Mouse (Mus musculus) neural tube, embryonic 12.5 days (tissue): Measurements from ENCODE around the gene Pik3r1. TPM values are rescaled to one million over a fixed set of nuclear protein-coding genes. Genes with fewer than 3 reads are reported as not detected.

Source experiments
- ATAC-seq: fragments of 200-750 bp; cut with Nextera tagmentation; 2 replicates; pipeline ENCODE4 v1.8.0; 2017; ENCODE audit warnings: low read depth, mild to moderate bottlenecking, moderate TSS enrichment, moderate library complexity; ENCODE audit not compliant: low FRiP score
- H3K27ac ChIP-seq: fragments of 300-500 bp; sonication (generic); 2 replicates; pipeline ENCODE4 v1.5.1; 2016
- H3K27me3 ChIP-seq: fragments of 300-500 bp; sonication (generic); replicated peaks from 2 replicates; pipeline ENCODE4 v1.6.1; 2016; ENCODE audit warnings: mild to moderate bottlenecking
- H3K36me3 ChIP-seq: fragments of 300-500 bp; sonication (generic); 2 replicates; pipeline ENCODE4 v1.6.1; 2016; ENCODE audit warnings: mild to moderate bottlenecking
- H3K4me1 ChIP-seq: fragments of 300-500 bp; sonication (generic); 2 replicates; pipeline ENCODE4 v1.6.1; 2016
- H3K4me2 ChIP-seq: fragments of 300-500 bp; sonication (generic); replicated peaks from 2 replicates; pipeline ENCODE4 v1.6.1; 2016; ENCODE audit warnings: mild to moderate bottlenecking
- H3K4me3 ChIP-seq: fragments of 300-500 bp; sonication (generic); 2 replicates; pipeline ENCODE4 v1.5.1; 2016
- H3K9ac ChIP-seq: fragments of 300-500 bp; sonication (generic); 2 replicates; pipeline ENCODE4 v1.6.1; 2016; ENCODE audit warnings: mild to moderate bottlenecking
- H3K9me3 ChIP-seq: fragments of 300-500 bp; sonication (generic); 2 replicates; pipeline ENCODE4 v1.6.1; 2016; ENCODE audit warnings: mild to moderate bottlenecking
- WGBS: fragments of 180-500 bp; shearing (Covaris S2); methylation state at CpG from one replicate; pipeline ENCODE4 v1.1.7; 2016; 5-methylcytosine and 5-hydroxymethylcytosine counted together
- polyA plus RNA-seq: library from polyadenylated mRNA; unstranded; fragments of >200 nt; fragmentation: Nextera tagmentation; extraction: Ambion mirVana; gene quantifications from 2 replicates; pipeline ENCODE4 v1.2.1, GENCODE M21; 2016

Gene Pik3r1
- polyA plus RNA-seq, 1 experiment from 2014 or later: 36.9 TPM

GRCm38 (mm10) chr13:101763676-101764075 is 4.3 kb downstream of the Pik3r1 start:
- Histone ChIP-seq H3K9me3 (no peaks in the 10 kb centered on the region), H3K27ac (no peak overlapping the region), H3K27me3 (no peaks in the 10 kb centered on the region), H3K4me2 (peak overlapping the region; percentile 7; the same call in 1 of the 2 replicates), H3K36me3 (no peaks in the 10 kb centered on the region), H3K4me3 (no peak overlapping the region), H3K9ac (no peak overlapping the region), H3K4me1 (peaks cover 41% of the 10 kb centered on the region)
- 69% methylated on average over 9 of the region's 9 CpGs for WGBS
- ATAC-seq: no peak

GRCm38 (mm10) chr13:101763149-101763548 is 4.9 kb downstream of the Pik3r1 start:
- H3K4me3 ChIP-seq: no peak overlapping the region
- H3K9ac ChIP-seq: no peak overlapping the region
- H3K4me1 ChIP-seq: peaks cover 41% of the 10 kb centered on the region
- H3K36me3 ChIP-seq: no peaks in the 10 kb centered on the region
- H3K27me3 ChIP-seq: no peaks in the 10 kb centered on the region
- 0 out of 2 replicates have a peak overlapping the region, but pooled peaks have one; percentile 9 for H3K4me2 ChIP-seq
- WGBS: 82% methylated on average over 5 of the region's 5 CpGs
- ATAC-seq: no peak
- H3K27ac ChIP-seq: no peak overlapping the region
- H3K9me3 ChIP-seq: no peaks in the 10 kb centered on the region

DNA sequence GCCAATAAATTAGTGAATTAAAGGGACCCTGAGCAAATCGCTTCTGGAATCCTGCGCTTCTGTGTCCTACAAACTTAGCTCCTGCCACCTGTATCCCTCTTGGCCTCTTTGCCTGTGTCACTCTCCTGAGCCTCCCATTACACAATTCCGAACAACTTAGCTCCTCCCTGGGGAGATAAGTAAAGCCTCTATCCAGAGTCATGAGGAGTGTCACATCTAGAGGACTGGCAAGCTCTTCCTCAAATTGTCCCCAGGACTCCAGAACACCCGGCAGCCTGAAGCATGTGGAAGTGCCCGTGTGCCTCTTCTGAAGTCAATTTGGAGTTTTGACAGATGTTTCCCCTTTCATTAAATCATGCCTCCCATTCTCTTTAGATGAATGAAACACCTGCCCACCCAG is 6.4 kb downstream of the Pik3r1 start:
- no peak overlapping the region for H3K4me2 ChIP-seq

DNA sequence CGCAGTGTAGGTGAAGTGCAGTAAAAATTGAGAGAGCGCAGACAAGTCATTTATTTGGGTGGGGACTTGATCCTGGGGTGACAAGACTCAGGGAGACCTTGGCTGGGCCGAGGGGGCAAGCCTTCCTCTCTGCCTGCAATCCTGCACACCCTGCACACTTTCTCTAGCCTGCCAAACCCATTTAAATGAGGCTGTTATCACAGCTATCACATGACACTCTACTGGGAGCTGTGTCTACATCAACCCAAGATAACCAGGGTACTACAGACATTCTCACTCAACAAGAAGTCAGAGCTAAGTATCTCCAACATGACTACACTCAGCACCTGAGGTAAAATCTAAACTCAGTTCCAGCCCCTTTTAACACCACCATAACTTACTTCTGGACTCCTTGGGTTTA is 7.1 kb downstream of the Pik3r1 start:
- H3K4me2 ChIP-seq: no peak overlapping the region
- no peak for ATAC-seq
- no peak overlapping the region for H3K27ac ChIP-seq
- H3K4me3 ChIP-seq: no peak overlapping the region
- no peak overlapping the region for H3K9ac ChIP-seq
- H3K36me3 ChIP-seq: peaks cover 17% of the 10 kb centered on the region
- 88% methylated on average over 3 of the region's 3 CpGs for WGBS
- H3K27me3 ChIP-seq: no peaks in the 10 kb centered on the region
- no peaks in the 10 kb centered on the region for H3K9me3 ChIP-seq
- peaks cover 39% of the 10 kb centered on the region for H3K4me1 ChIP-seq

More for the DNA sequence above, 6.4 kb downstream of the Pik3r1 start:
- Histone ChIP-seq H3K9me3 (no peaks in the 10 kb centered on the region), H3K4me1 (peaks cover 44% of the 10 kb centered on the region), H3K36me3 (peaks cover 13% of the 10 kb centered on the region), H3K27me3 (no peaks in the 10 kb centered on the region), H3K9ac (no peak overlapping the region), H3K4me3 (no peak overlapping the region), H3K27ac (no peak overlapping the region)
- ATAC-seq: no peak
- 66% methylated on average over 5 of the region's 5 CpGs for WGBS

DNA sequence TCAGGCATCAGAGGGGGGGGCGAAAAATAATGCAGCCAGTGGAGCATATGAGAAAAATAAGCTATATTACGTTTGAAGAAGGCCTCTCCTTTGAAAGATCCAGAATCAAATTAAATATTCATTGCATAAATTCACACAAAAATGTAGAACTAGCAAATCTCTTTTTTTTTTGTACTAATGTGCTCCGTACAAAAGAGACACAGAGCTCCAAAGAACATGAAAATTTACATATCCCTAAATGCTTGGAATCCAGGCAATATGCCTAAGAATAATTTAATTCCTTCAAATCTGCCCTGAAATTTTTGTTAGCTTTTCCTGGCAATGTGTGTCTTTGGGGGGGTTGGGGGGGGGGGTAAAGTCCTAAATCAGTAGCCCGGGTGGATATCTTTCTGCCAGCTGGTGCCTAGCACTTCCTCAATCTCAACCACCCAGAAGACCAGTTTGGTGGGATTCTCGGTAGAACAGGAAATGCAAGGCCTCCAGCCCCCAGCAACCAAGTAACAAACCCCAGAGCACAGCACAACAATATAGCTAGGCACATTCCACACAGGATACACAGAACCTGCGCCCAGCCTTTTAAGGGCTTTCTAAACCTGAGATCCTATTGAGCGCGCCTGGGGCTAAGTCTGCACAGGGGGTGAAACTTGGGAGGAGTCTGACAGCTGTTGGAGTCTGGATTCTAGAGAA is 7.9 kb downstream of the Pik3r1 start:
- H3K4me2 ChIP-seq: no peak overlapping the region
- no peaks in the 10 kb centered on the region for H3K9me3 ChIP-seq
- ATAC-seq: no peak
- no peak overlapping the region for H3K9ac ChIP-seq
- H3K27ac ChIP-seq: no peak overlapping the region
- H3K36me3 ChIP-seq: peaks cover 21% of the 10 kb centered on the region
- WGBS: 68% methylated on average over 8 of the region's 8 CpGs
- H3K4me1 ChIP-seq: peaks cover 31% of the 10 kb centered on the region
- no peak overlapping the region for H3K4me3 ChIP-seq
- H3K27me3 ChIP-seq: no peaks in the 10 kb centered on the region

DNA sequence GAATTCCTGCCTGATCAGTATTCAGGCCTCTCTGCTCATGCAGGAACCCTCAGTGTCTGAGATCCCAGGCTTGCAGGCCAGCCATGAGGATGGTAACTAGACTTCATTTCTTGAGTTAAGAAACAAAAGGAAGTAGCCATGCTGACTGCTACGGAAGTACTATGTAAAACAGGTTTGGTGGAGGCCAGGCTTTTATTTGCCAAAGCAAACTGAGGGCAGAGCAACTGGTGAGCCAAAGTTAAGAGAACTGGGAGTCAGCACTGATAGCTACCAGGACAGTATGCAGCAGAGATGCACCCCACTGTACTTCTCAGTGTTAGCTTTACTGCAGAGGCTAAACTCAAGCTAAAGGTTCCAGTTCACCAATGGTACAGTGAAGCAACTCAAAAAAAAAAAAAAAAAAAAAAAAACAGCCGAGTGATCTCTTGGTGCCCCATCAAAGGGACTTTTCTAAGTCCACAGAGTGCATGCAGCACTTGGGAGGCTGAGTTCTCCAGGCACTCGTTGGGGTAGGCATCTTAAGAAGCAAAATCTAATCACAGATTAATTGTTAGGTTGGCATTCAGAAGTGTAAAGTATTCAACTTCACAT is 8.6 kb downstream of the Pik3r1 start:
- H3K27me3 ChIP-seq: no peaks in the 10 kb centered on the region
- no peak overlapping the region for H3K4me3 ChIP-seq
- no peak overlapping the region for H3K27ac ChIP-seq
- peaks cover 29% of the 10 kb centered on the region; the same call in 1 of the 2 replicates for H3K4me1 ChIP-seq
- H3K9ac ChIP-seq: no peak overlapping the region
- no peaks in the 10 kb centered on the region for H3K9me3 ChIP-seq
- 30% methylated on average over 3 of the region's 3 CpGs for WGBS
- H3K36me3 ChIP-seq: peaks cover 21% of the 10 kb centered on the region
- no peak for ATAC-seq
- H3K4me2 ChIP-seq: no peak overlapping the region

- H3K4me1 ChIP-seq: peaks cover 29% of the 10 kb centered on the region
- H3K27me3 ChIP-seq: no peaks in the 10 kb centered on the region
Observed at GRCm38 (mm10) chr13:101757801-101758422, 10.1 kb downstream of the Pik3r1 start.

DNA sequence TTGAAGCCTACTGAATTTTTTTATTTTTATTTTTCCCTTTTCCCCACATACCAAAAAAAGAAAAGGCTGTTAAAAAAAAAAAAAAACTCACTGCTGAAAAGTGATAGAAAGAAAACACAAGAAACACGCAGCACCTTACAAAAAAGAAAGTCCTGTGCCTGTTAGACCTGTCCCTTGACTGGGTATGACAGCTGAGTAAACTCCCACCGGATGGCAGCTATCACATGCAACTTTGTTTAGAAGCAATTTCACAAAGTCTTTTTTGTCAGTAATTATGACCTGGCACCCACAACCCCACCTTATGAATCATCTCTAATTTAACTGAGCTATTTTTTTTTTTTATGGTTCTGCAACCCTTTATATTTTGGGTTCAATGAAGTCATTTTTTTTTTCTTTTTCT is 12.8 kb downstream of the Pik3r1 start:
- Histone ChIP-seq H3K4me1 (peaks cover 24% of the 10 kb centered on the region), H3K4me3 (no peak overlapping the region), H3K9ac (no peak overlapping the region), H3K36me3 (peaks cover 21% of the 10 kb centered on the region), H3K4me2 (no peak overlapping the region), H3K27ac (no peak overlapping the region), H3K27me3 (no peaks in the 10 kb centered on the region), H3K9me3 (no peaks in the 10 kb centered on the region)
- ATAC-seq: no peak
- 86% methylated on average over 2 of the region's 2 CpGs for WGBS

More at GRCm38 (mm10) chr13:101757801-101758422, 10.1 kb downstream of the Pik3r1 start:
- Histone ChIP-seq H3K4me2 (no peak overlapping the region), H3K4me3 (no peak overlapping the region), H3K27ac (no peak overlapping the region), H3K36me3 (peaks cover 21% of the 10 kb centered on the region), H3K9ac (no peak overlapping the region), H3K9me3 (no peaks in the 10 kb centered on the region)
- WGBS: 67% methylated on average over 22 of the region's 22 CpGs
- ATAC-seq: no peak

- Histone ChIP-seq H3K4me2 (no peak overlapping the region), H3K4me1 (peaks cover 18% of the 10 kb centered on the region), H3K27ac (no peak overlapping the region), H3K9ac (no peak overlapping the region), H3K36me3 (peaks cover 21% of the 10 kb centered on the region), H3K9me3 (no peaks in the 10 kb centered on the region), H3K4me3 (no peak overlapping the region), H3K27me3 (no peaks in the 10 kb centered on the region)
- ATAC-seq: no peak
- 80% methylated on average over 6 of the region's 6 CpGs for WGBS
Observed at GRCm38 (mm10) chr13:101753639-101754038, 14.4 kb downstream of the Pik3r1 start.

- no peak overlapping the region for H3K9ac ChIP-seq
- no peaks in the 10 kb centered on the region for H3K9me3 ChIP-seq
- 59% methylated on average over 4 of the region's 4 CpGs for WGBS
- peaks cover 15% of the 10 kb centered on the region for H3K4me1 ChIP-seq
- ATAC-seq: no peak
- no peak overlapping the region for H3K4me3 ChIP-seq
- no peak overlapping the region for H3K27ac ChIP-seq
- no peaks in the 10 kb centered on the region for H3K27me3 ChIP-seq
- no peak overlapping the region for H3K4me2 ChIP-seq
- H3K36me3 ChIP-seq: peaks cover 10% of the 10 kb centered on the region
Observed at GRCm38 (mm10) chr13:101751816-101752215, 16.2 kb downstream of the Pik3r1 start.

- ATAC-seq: no peak
- Histone ChIP-seq H3K27me3 (no peaks in the 10 kb centered on the region), H3K4me2 (no peak overlapping the region), H3K36me3 (no peaks in the 10 kb centered on the region), H3K4me3 (no peak overlapping the region), H3K27ac (no peak overlapping the region), H3K9me3 (no peaks in the 10 kb centered on the region), H3K4me1 (no peaks in the 10 kb centered on the region), H3K9ac (no peak overlapping the region)
- 92% methylated on average over 8 of the region's 8 CpGs for WGBS
Observed at GRCm38 (mm10) chr13:101746012-101746595, 21.9 kb downstream of the Pik3r1 start.

DNA sequence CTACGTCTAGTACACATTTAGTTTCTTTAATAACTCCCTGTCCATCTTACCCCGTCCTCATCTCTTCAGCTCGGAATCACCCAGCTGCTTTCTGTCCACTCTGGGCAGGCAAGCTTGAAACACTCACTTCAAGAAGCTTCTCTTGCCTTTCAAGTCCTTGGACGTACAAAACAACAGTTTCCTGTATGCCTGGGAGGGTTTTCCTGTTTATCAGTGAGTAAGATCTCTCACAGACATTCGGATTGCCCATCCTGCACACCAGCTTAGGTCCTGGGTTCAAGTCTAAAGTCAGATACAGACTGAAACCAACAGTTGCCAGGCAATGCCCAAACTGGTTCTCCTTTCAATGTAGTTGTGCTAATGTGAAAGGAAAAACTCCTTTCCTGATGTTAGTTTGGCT is 23.1 kb downstream of the Pik3r1 start:
- H3K9me3 ChIP-seq: no peaks in the 10 kb centered on the region
- no peak for ATAC-seq
- no peaks in the 10 kb centered on the region for H3K4me1 ChIP-seq
- no peak overlapping the region for H3K27ac ChIP-seq
- no peaks in the 10 kb centered on the region for H3K36me3 ChIP-seq
- H3K9ac ChIP-seq: no peak overlapping the region
- no peak overlapping the region for H3K4me2 ChIP-seq
- 81% methylated on average over 5 of the region's 5 CpGs for WGBS
- no peaks in the 10 kb centered on the region for H3K27me3 ChIP-seq
- no peak overlapping the region for H3K4me3 ChIP-seq
